Mouse (Mus musculus): ENCODE results near the gene St3gal5.

The St3gal5 gene

DNA sequence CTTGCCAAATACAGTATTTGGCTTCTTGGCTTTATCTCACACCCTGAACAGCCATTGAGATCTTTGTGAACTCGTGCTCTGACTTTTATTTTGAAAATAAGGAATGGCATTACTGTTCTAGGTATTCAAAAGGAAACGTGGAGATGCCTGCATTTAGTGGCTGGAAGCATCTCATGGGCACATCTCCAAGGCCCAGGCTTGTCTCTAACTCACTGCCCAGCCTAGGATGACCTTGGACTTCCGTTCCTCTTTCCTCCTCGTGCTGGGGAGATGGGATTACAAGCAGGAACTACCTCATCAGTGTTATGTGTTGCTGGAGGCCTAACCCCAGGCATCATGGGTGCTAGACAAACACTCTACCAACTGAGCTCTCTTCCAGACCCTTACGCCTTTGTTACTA is 105.9 kb downstream of the St3gal5 start:
- no peak for DNase-seq (ENCODE audit: inconsistent ontology term)
